Mouse (Mus musculus) effector memory CD4-positive, alpha-beta T cell, adult 5 months (primary cell): ENCODE measurements around the gene Cul3. TPM values are rescaled to one million over a fixed set of nuclear protein-coding genes. Genes with fewer than 3 reads are reported as not detected.

ENCODE experiments used
- polyA plus RNA-seq: library from polyadenylated mRNA; unstranded; fragments of 100-300 nt; shearing (Covaris generic); gene quantifications from one replicate; pipeline ENCODE4 v1.2.1, GENCODE M21; 2017

Gene Cul3
- polyA plus RNA-seq, result 258 TPM

GRCm38 (mm10) chr1:80340436-80341376 is at the start of gene Cul3:
TSS of gene Cul3 (minus strand) at chr1:80340480.

GRCm38 (mm10) chr1:80218268-80218667 is 122.0 kb downstream of the Cul3 start, which contains the start of gene Fam124b:
TSS of gene Fam124b (minus strand) at chr1:80218473.

Other genes with a start within 250 kb of the Cul3 start
- gene Fam124b, start 122.0 kb downstream of the Cul3 start, polyA plus RNA-seq, result 2.1 TPM
- gene Gm45261, start 121.0 kb upstream of the Cul3 start, polyA plus RNA-seq, result not detected